Mouse (Mus musculus): ENCODE data around the gene Ifna6.
"Not testable (repeated sequence)": the region's sequence is repeated elsewhere in the genome, so short reads cannot be mapped to it uniquely, and the experiment has no call there.

DNA sequence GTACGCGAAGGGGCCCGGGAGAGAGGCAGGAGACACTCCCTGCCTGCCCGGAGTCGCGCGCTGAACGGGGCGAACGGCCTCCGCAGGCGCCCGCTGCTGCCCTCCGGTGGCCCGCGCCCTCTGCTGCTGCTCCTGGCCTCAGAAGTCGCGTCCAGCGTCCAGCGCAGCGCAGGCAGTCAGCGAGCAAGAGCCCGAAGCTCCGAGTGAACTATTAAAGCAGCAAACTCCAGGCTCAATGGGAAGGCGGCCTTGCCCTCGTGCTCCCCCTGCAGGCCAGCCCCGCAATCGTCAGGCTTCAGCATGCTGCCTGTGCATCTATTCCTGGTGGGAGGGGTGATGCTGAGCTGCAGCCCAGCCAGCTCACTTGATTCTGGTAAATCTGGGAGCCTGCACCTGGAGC, 36.0 kb upstream of the Ifna6 start, which contains the start of gene Gm13278:
- not testable (repeated sequence) for TF ChIP-seq POLR2A (IDR thresholded peaks at IDR 0.05; ENCODE audit: borderline replicate concordance, extremely low read depth, low read depth, low read length); CTCF (IDR thresholded peaks at IDR 0.05; ENCODE audit: insufficient read depth, low read length)
